Mouse (Mus musculus) liver, embryonic 14.5 days (tissue): ENCODE measurements around the gene Negr1. TPM values are rescaled to one million over a fixed set of nuclear protein-coding genes. Genes with fewer than 3 reads are reported as not detected.

Source experiments
- ATAC-seq: fragments of 200-750 bp; cut with Nextera tagmentation; 2 replicates; pipeline ENCODE4 v1.8.0; 2017; ENCODE audit warnings: moderate number of reproducible peaks, mild to moderate bottlenecking, moderate library complexity; ENCODE audit not compliant: insufficient read depth
- DNase-seq, 3 experiments: peaks; one replicate each; pipeline ENCODE4 v3.0.0-alpha.2; 2012 to 2013; ENCODE audit warnings: low read depth in 3 of 3, low spot score in 3 of 3
- H3K27ac ChIP-seq: fragments of 300-500 bp; sonication (generic); 2 replicates; pipeline ENCODE4 v1.5.1; 2014; ENCODE audit warnings: moderate library complexity, mild to moderate bottlenecking, control low read depth, inconsistent platforms
- H3K27me3 ChIP-seq: fragments of 300-500 bp; sonication (generic); 2 replicates; pipeline ENCODE4 v1.6.1; 2014; ENCODE audit warnings: mild to moderate bottlenecking, low read length, moderate library complexity; ENCODE audit not compliant: control insufficient read depth, insufficient read depth
- H3K36me3 ChIP-seq: fragments of 300-500 bp; sonication (generic); replicated peaks from 2 replicates; pipeline ENCODE4 v1.6.1; 2014; ENCODE audit warnings: low read depth; ENCODE audit not compliant: control insufficient read depth, insufficient read depth
- H3K4me1 ChIP-seq, 2 experiments: fragments of 200-500 bp in 1 of 2; fragments of 300-500 bp in 1 of 2; sonication (generic) in 1 of 2; replicated peaks; 2 replicates each; pipeline ENCODE4 v1.6.1; 2012 to 2014; ENCODE audit warnings: antibody characterized with exemption in 1 of 2, inconsistent platforms in 1 of 2, low read length in 1 of 2; ENCODE audit not compliant: control insufficient read depth in 2 of 2, insufficient read depth in 2 of 2
- H3K4me2 ChIP-seq: fragments of 300-500 bp; sonication (generic); 2 replicates; pipeline ENCODE4 v1.6.1; 2014; ENCODE audit warnings: low read depth, mild to moderate bottlenecking, control low read depth, moderate library complexity
- H3K4me3 ChIP-seq, 2 experiments: fragments of 200-500 bp in 1 of 2; fragments of 300-500 bp in 1 of 2; sonication (generic) in 1 of 2; 2 replicates each; pipeline ENCODE4 v1.5.1; 2012 to 2014; ENCODE audit warnings: low read depth in 2 of 2, low read length in 2 of 2, mild to moderate bottlenecking in 2 of 2, control low read depth in 1 of 2, inconsistent platforms in 1 of 2, moderate library complexity in 1 of 2; ENCODE audit not compliant: insufficient read depth in 1 of 2
- H3K9ac ChIP-seq: fragments of 300-500 bp; sonication (generic); replicated peaks from 2 replicates; pipeline ENCODE4 v1.6.1; 2014; ENCODE audit warnings: mild to moderate bottlenecking, control low read depth, moderate library complexity
- H3K9me3 ChIP-seq: fragments of 300-500 bp; sonication (generic); 2 replicates; pipeline ENCODE4 v1.6.1; 2016; ENCODE audit warnings: low read length, mixed read lengths; ENCODE audit not compliant: control insufficient read depth
- CTCF ChIP-seq: IDR thresholded peaks from 2 replicates; pipeline ENCODE4 v1.5.1; 2016; ENCODE audit warnings: antibody characterized with exemption, low read depth, control low read depth
- EP300 ChIP-seq: IDR thresholded peaks from 2 replicates; pipeline ENCODE4 v1.6.1; 2016; ENCODE audit warnings: antibody characterized with exemption, low read depth
- WGBS: fragments of 180-500 bp; shearing (Covaris S2); extraction: QIAGEN DNeasy Blood & Tissue Kit; methylation state at CpG from one replicate; pipeline ENCODE4 v1.1.7; 2014; ENCODE audit not compliant: insufficient replicate concordance; 5-methylcytosine and 5-hydroxymethylcytosine counted together
- polyA plus RNA-seq, 2 experiments: library from polyadenylated mRNA; depleted of rRNA in 1 of 2; stranded (reverse) in 1 of 2; unstranded in 1 of 2; fragments of >200 nt; fragmentation: Nextera tagmentation in 1 of 2; extraction: Ambion mirVana in 1 of 2; gene quantifications; 2 replicates each; pipeline versions ENCODE4 v1.2.1 to v1.2.3; 2012 to 2014

The Negr1 gene
- polyA plus RNA-seq, 2 experiments: 0.03 TPM; not detected in 1

DNA sequence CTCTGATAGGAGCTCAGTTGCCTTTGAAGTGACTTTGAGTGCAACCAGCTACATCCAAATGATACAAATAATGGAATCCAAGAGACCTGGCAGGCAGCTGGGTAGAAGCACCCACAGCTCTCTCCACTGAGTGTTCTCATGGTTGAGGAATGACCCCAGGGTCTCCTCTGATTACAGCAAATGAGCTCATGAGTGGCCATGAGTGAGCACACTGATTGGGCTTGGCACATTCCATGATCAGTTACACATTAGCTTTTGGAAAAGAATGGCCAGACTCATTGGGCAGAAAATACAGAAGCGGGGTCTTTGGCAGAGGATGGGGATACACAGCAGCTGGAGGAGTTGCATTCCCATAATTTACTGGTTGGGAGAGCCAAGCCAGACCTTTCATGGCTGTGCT is 678.6 kb downstream of the Negr1 start:
- H3K27me3 ChIP-seq: no peaks in the 10 kb centered on the region
- no peaks in the 10 kb centered on the region for H3K9me3 ChIP-seq
- 60% methylated on average over 1 of the region's 1 CpGs for WGBS
- H3K27ac ChIP-seq: no peak overlapping the region
- H3K4me2 ChIP-seq: no peak overlapping the region
- no peak for ATAC-seq
- no peak overlapping the region for H3K4me3 ChIP-seq
- TF ChIP-seq CTCF: no peak
- no peak for TF ChIP-seq EP300
- no peak for DNase-seq
- no peaks in the 10 kb centered on the region for H3K4me1 ChIP-seq
- no peak overlapping the region for H3K9ac ChIP-seq
- no peaks in the 10 kb centered on the region for H3K36me3 ChIP-seq

DNA sequence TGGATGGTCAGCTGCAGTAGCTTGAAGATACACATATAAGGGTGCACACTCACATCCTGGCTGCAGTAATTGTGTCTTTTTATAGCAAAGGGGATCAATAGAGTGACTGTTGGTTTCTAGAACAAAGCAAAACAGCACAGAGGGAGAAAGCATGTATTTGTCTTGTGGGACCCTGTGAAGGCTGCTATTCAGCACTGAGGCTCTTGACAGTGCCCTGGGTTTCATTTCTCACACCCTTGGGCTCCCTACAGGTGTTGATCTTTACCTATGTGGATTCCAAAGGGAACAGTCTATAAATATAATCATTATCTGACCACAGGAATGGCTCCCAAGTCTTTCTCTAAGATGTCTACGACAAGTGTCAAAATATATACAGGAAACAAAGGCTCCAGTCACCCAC is 693.9 kb downstream of the Negr1 start:
- no peak overlapping the region for H3K4me3 ChIP-seq
- ATAC-seq (no peak), DNase-seq (no peak)
- H3K4me1 ChIP-seq: no peaks in the 10 kb centered on the region
- WGBS: 14% methylated on average over 1 of the region's 1 CpGs
- H3K27me3 ChIP-seq: no peaks in the 10 kb centered on the region
- H3K9me3 ChIP-seq: no peaks in the 10 kb centered on the region
- H3K4me2 ChIP-seq: no peak overlapping the region
- no peak overlapping the region for H3K9ac ChIP-seq
- no peak for TF ChIP-seq EP300
- TF ChIP-seq CTCF: no peak
- H3K27ac ChIP-seq: no peak overlapping the region
- H3K36me3 ChIP-seq: no peaks in the 10 kb centered on the region

DNA sequence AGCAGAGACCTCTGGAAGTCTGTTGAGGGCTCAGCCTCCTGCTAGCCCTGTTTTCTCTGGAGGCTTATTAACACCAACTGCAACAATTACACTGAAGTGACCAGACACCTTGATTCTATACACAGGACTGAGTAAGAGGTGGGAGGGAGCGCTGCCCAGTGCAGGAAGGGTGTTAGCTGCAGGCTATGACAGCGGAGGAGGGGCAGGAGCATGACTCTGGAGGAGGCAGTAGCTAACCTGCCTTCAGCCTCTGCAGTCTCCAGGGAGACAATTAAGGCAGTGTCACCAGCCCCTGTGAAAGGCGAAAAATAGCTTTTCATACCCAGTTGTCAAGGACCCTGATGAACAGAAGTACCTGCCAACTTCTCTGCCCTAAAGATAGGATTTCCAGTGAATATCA is 694.3 kb downstream of the Negr1 start:
- TF ChIP-seq EP300 (no peak), CTCF (no peak)
- DNase-seq: no peak
- no peaks in the 10 kb centered on the region for H3K4me1 ChIP-seq
- no peak overlapping the region for H3K9ac ChIP-seq
- no peaks in the 10 kb centered on the region for H3K36me3 ChIP-seq
- no peaks in the 10 kb centered on the region for H3K9me3 ChIP-seq
- H3K27ac ChIP-seq: no peak overlapping the region
- ATAC-seq: no peak
- WGBS: 34% methylated on average over 3 of the region's 3 CpGs
- no peaks in the 10 kb centered on the region for H3K27me3 ChIP-seq
- no peak overlapping the region for H3K4me2 ChIP-seq
- H3K4me3 ChIP-seq: no peak overlapping the region

DNA sequence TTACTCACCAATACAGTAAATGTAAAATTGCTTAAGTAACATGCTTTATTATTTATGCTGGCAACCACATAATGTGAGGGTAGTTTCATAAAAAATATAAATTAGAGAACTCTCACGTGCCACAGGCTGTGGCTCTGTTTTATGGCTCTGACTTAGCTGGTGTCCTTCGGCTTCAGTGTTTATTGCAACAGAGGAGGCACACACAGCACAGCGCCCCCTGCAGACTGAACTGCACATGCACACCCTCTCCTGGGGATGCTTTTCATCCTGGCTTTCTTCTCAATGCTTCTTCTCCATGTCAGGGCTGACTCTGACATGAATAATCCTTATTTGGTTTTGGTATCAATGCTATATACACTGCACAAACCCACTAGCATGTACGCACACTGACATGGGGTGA is 707.1 kb downstream of the Negr1 start:
- H3K4me1 ChIP-seq: no peaks in the 10 kb centered on the region
- no peaks in the 10 kb centered on the region for H3K27me3 ChIP-seq
- H3K27ac ChIP-seq: no peak overlapping the region
- DNase-seq: no peak
- H3K9ac ChIP-seq: no peak overlapping the region
- TF ChIP-seq EP300: no peak
- TF ChIP-seq CTCF: peak; percentile 27; the same call in 1 of the 2 replicates
- no peak overlapping the region for H3K4me2 ChIP-seq
- no peaks in the 10 kb centered on the region for H3K36me3 ChIP-seq
- WGBS: 51% methylated on average over 4 of the region's 4 CpGs
- H3K4me3 ChIP-seq: no peak overlapping the region
- H3K9me3 ChIP-seq: no peaks in the 10 kb centered on the region
- ATAC-seq: no peak

DNA sequence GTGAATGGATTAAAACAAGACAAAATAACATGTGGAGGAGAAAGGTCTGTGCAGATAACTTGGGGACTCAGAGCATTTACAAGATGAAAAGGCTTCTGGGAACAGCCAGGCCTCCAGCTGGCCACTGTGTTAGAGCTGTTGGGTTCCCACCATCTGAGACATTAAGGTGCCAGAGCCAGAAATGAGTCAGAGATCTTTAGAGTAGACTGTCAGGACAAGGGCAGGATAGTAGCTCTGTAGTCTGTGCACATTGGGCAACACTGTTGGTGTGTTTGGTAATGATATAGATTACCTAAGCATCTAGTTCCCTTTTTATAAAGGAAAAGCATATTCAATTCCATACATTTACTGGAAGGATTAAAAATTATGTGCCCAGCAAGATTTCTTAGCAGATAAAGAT is 710.8 kb downstream of the Negr1 start:
- no peaks in the 10 kb centered on the region for H3K27me3 ChIP-seq
- H3K4me1 ChIP-seq: no peaks in the 10 kb centered on the region
- TF ChIP-seq CTCF: no peak
- TF ChIP-seq EP300: no peak
- H3K4me3 ChIP-seq: no peak overlapping the region
- H3K36me3 ChIP-seq: no peaks in the 10 kb centered on the region
- H3K27ac ChIP-seq: no peak overlapping the region
- no peak overlapping the region for H3K4me2 ChIP-seq
- DNase-seq (no peak), ATAC-seq (no peak)
- H3K9me3 ChIP-seq: no peaks in the 10 kb centered on the region
- no peak overlapping the region for H3K9ac ChIP-seq

DNA sequence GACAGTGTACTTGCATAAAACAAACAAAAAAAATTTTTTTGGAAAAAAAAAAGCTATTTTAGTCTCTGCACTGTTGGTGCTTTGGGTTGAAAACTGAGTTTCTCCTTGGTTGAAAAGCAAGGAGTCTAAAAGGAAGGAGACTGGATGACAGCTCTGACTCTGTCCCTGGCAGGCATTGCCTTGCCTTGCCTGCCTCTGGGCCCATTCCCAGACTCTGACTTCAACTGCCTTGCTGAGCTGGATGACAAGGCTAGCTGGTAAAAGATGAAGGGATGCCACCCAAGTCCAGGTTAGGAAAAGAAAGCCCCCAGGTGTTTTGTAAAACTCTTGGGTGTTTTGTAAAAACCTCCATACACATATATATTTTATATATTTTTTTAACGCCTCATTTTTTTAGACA is 712.5 kb downstream of the Negr1 start:
- Histone ChIP-seq H3K4me3 (no peak overlapping the region), H3K4me2 (no peak overlapping the region), H3K27me3 (no peaks in the 10 kb centered on the region), H3K4me1 (no peaks in the 10 kb centered on the region), H3K36me3 (no peaks in the 10 kb centered on the region), H3K9me3 (no peaks in the 10 kb centered on the region), H3K9ac (no peak overlapping the region), H3K27ac (no peak overlapping the region)
- WGBS: 59% methylated on average over 1 of the region's 1 CpGs
- DNase-seq (no peak), ATAC-seq (no peak)
- TF ChIP-seq EP300 (no peak), CTCF (no peak)
